Mouse (Mus musculus) forebrain, embryonic 13.5 days (tissue): ENCODE data around the gene Cbr1. TPM values are rescaled to one million over a fixed set of nuclear protein-coding genes. Genes with fewer than 3 reads are reported as not detected.

Experiments used
- ATAC-seq: fragments of 200-750 bp; cut with Nextera tagmentation; 2 replicates; pipeline ENCODE4 v1.8.0; 2017
- H3K27ac ChIP-seq: fragments of 300-500 bp; sonication (generic); 2 replicates; pipeline ENCODE4 v1.5.1; 2015; ENCODE audit warnings: inconsistent platforms, mild to moderate bottlenecking, moderate library complexity
- H3K27me3 ChIP-seq: fragments of 300-500 bp; sonication (generic); 2 replicates; pipeline ENCODE4 v1.6.1; 2015; ENCODE audit warnings: mild to moderate bottlenecking, inconsistent platforms
- H3K36me3 ChIP-seq: fragments of 300-500 bp; sonication (generic); 2 replicates; pipeline ENCODE4 v1.6.1; 2015; ENCODE audit warnings: mild to moderate bottlenecking, inconsistent platforms; ENCODE audit not compliant: poor library complexity, severe bottlenecking
- H3K4me1 ChIP-seq: fragments of 300-500 bp; sonication (generic); 2 replicates; pipeline ENCODE4 v1.6.1; 2015; ENCODE audit warnings: inconsistent platforms
- H3K4me2 ChIP-seq: fragments of 300-500 bp; sonication (generic); 2 replicates; pipeline ENCODE4 v1.6.1; 2015; ENCODE audit warnings: inconsistent platforms, mild to moderate bottlenecking, moderate library complexity
- H3K4me3 ChIP-seq: fragments of 300-500 bp; sonication (generic); 2 replicates; pipeline ENCODE4 v1.5.1; 2015; ENCODE audit warnings: mild to moderate bottlenecking, inconsistent platforms
- H3K9ac ChIP-seq: fragments of 300-500 bp; sonication (generic); 2 replicates; pipeline ENCODE4 v1.6.1; 2015; ENCODE audit warnings: mild to moderate bottlenecking, inconsistent platforms
- H3K9me3 ChIP-seq: fragments of 300-500 bp; sonication (generic); replicated peaks from 2 replicates; pipeline ENCODE4 v1.6.1; 2016; ENCODE audit warnings: inconsistent platforms
- WGBS: fragments of 180-500 bp; shearing (Covaris S2); methylation state at CpG from one replicate; pipeline ENCODE4 v1.1.7; 2015; 5-methylcytosine and 5-hydroxymethylcytosine counted together
- polyA plus RNA-seq: library from polyadenylated mRNA; unstranded; fragments of >200 nt; fragmentation: Nextera tagmentation; extraction: Ambion mirVana; gene quantifications from 2 replicates; pipeline ENCODE4 v1.2.1, GENCODE M21; 2015

The Cbr1 gene
- polyA plus RNA-seq, 1 experiment from 2014 or later, result 136 TPM

- Histone ChIP-seq H3K4me1 (no peaks in the 10 kb centered on the region), H3K9me3 (no peaks in the 10 kb centered on the region), H3K27ac (no peak overlapping the region), H3K4me2 (no peak overlapping the region), H3K36me3 (no peaks in the 10 kb centered on the region), H3K27me3 (no peaks in the 10 kb centered on the region), H3K9ac (no peak overlapping the region), H3K4me3 (no peak overlapping the region)
- no peak for ATAC-seq
- 82% methylated on average over 4 of the region's 4 CpGs for WGBS
These were observed 38.4 kb downstream of the Cbr1 start for GRCm38 (mm10) chr16:93644006-93644405.

GRCm38 (mm10) chr16:93648441-93649183 is 43.0 kb downstream of the Cbr1 start:
- no peaks in the 10 kb centered on the region for H3K27me3 ChIP-seq
- H3K4me3 ChIP-seq, result no peak overlapping the region
- no peaks in the 10 kb centered on the region for H3K4me1 ChIP-seq
- no peak overlapping the region for H3K4me2 ChIP-seq
- H3K9ac ChIP-seq, result no peak overlapping the region
- H3K9me3 ChIP-seq, result no peaks in the 10 kb centered on the region
- H3K27ac ChIP-seq, result no peak overlapping the region
- H3K36me3 ChIP-seq, result no peaks in the 10 kb centered on the region
- WGBS, result 86% methylated on average over 5 of the region's 5 CpGs
- no peak for ATAC-seq

Other genes with a start within 250 kb of the Cbr1 start
- 14.2 and 16.0 TPM in 2 replicates for gene Setd4, start 1.8 kb upstream of the Cbr1 start, polyA plus RNA-seq
- gene Gm5678, start 22.2 kb downstream of the Cbr1 start, polyA plus RNA-seq, result not detected in 2 replicates
- 0.15 TPM in 1 of 2 replicates, not detected in the other for gene Cbr3, start 77.4 kb downstream of the Cbr1 start, polyA plus RNA-seq
- gene Dop1b, start 106.1 kb downstream of the Cbr1 start, polyA plus RNA-seq, result 17.1 and 18.3 TPM in 2 replicates
- 34.5 and 41.9 TPM in 2 replicates for gene Morc3, start 226.3 kb downstream of the Cbr1 start, polyA plus RNA-seq